Mouse (Mus musculus) CH12.LX (cell line): ENCODE data around the gene Flad1. TPM values are rescaled to one million over a fixed set of nuclear protein-coding genes. Genes with fewer than 3 reads are reported as not detected.

Source experiments
- DNase-seq: peaks from one replicate; pipeline ENCODE4 v3.0.0-alpha.2; 2013; ENCODE audit errors: extremely low read depth
- H3K27ac ChIP-seq: 2 replicates; pipeline ENCODE4 v1.5.1; 2012; ENCODE audit warnings: low read depth, mild to moderate bottlenecking, control low read depth, moderate library complexity; ENCODE audit not compliant: insufficient read depth
- H3K27me3 ChIP-seq: replicated peaks from 2 replicates; pipeline ENCODE3; 2012; ENCODE audit warnings: inconsistent platforms
- H3K36me3 ChIP-seq, 2 experiments: replicated peaks in 1 of 2; 2 replicates each; pipeline versions ENCODE3 to v1.6.1; 2012; ENCODE audit warnings: inconsistent platforms in 1 of 2, low read length in 1 of 2, mild to moderate bottlenecking in 1 of 2, mixed read lengths in 1 of 2, moderate library complexity in 1 of 2; ENCODE audit not compliant: control insufficient read depth in 1 of 2, insufficient read depth in 1 of 2
- H3K4me1 ChIP-seq, 2 experiments: 2 replicates each; pipeline ENCODE4 v1.6.1; 2012; ENCODE audit warnings: inconsistent platforms in 1 of 2, moderate library complexity in 1 of 2; ENCODE audit not compliant: insufficient read depth in 2 of 2, control insufficient read depth in 1 of 2
- H3K4me2 ChIP-seq: 2 replicates; pipeline ENCODE4 v1.6.1; 2012; ENCODE audit warnings: low read depth, mild to moderate bottlenecking, control low read depth; ENCODE audit not compliant: poor library complexity, insufficient read depth, severe bottlenecking
- H3K4me3 ChIP-seq, 3 experiments: fragments of 150-350 bp in 1 of 3; sonication (generic) in 1 of 3; replicated peaks in 1 of 3; 2 replicates each; pipeline versions ENCODE3 to v1.5.1; 2011 to 2012; ENCODE audit warnings: low read depth in 2 of 3, low read length in 2 of 3, mild to moderate bottlenecking in 2 of 3, moderate library complexity in 2 of 3, control low read depth in 1 of 3, improper control_type of control experiment in 1 of 3, inconsistent platforms in 1 of 3, mixed read lengths in 1 of 3; ENCODE audit not compliant: poor library complexity in 1 of 3
- H3K79me2 ChIP-seq: replicated peaks from 2 replicates; pipeline ENCODE4 v1.6.1; 2012; ENCODE audit warnings: mild to moderate bottlenecking, moderate library complexity; ENCODE audit not compliant: control insufficient read depth, poor library complexity, insufficient read depth, severe bottlenecking; ENCODE audit errors: extremely low read depth
- H3K9ac ChIP-seq: 2 replicates; pipeline ENCODE4 v1.6.1; 2012; ENCODE audit warnings: low read depth, mild to moderate bottlenecking, control low read depth, moderate library complexity; ENCODE audit not compliant: insufficient read depth
- H3K9me3 ChIP-seq: replicated peaks from 2 replicates; pipeline ENCODE3; 2012; ENCODE audit warnings: low read length, inconsistent platforms, mixed read lengths
- MAZ ChIP-seq: IDR thresholded peaks from 2 replicates; pipeline ENCODE4 v1.6.1; 2012; ENCODE audit warnings: low read depth, mild to moderate bottlenecking, inconsistent platforms, low read length, improper control_type of control experiment, moderate library complexity
- MYC ChIP-seq: IDR thresholded peaks from 2 replicates; pipeline ENCODE4 v1.6.1; 2011; ENCODE audit warnings: low read depth, mild to moderate bottlenecking, improper control_type of control experiment, low read length
- PAX5 ChIP-seq: IDR thresholded peaks from 2 replicates; pipeline ENCODE4 v1.6.1; 2012; ENCODE audit warnings: low read length, inconsistent platforms, mixed read lengths
- SIN3A ChIP-seq: IDR thresholded peaks from 2 replicates; pipeline ENCODE4 v1.6.1; 2012; ENCODE audit warnings: low read length, improper control_type of control experiment, inconsistent platforms
- dilution Hi-C: fragments of 300-500 bp; cut with MboI; formaldehyde crosslinking; loops from 2 replicates; pipeline ENCODE4 v1.14.3; 2020; ENCODE audit warnings: low sequenced_read_pairs; ENCODE audit not compliant: extremely low pct_unique_long_range_greater_than_20kb, extremely low pct_ligation_motif_present
- in situ Hi-C: fragments of 300-500 bp; cut with MboI; formaldehyde crosslinking; loops from 3 replicates; pipeline ENCODE4 v1.14.3; 2019; ENCODE audit warnings: low sequenced_read_pairs, low pct_ligation_motif_present, low pct_unique_long_range_greater_than_20kb, mixed read lengths
- polyA plus RNA-seq: library from polyadenylated mRNA; unstranded; fragments of >175 nt; gene quantifications from 2 replicates; pipeline ENCODE4 v1.2.1, GENCODE M21; 2012; ENCODE audit warnings: low read depth; ENCODE audit not compliant: insufficient read length
- total RNA-seq, 2 experiments: library from RNA; depleted of rRNA; stranded (reverse); fragments of 300-350 nt in 1 of 2; fragments of >200 nt in 1 of 2; gene quantifications; 2 replicates each; pipeline ENCODE4 v1.2.3; 2012 to 2014

The Flad1 gene
- total and polyA plus RNA-seq, 3 experiments = 26.0 to 31.1 (median 26.9) TPM

GRCm38 (mm10) chr3:89351271-89351670 is 60.4 kb downstream of the Flad1 start:
- dilution Hi-C loops (no loop called here), in situ Hi-C loops (no loop called here)
- H3K4me2 ChIP-seq = no peak overlapping the region
- peaks cover 2% of the 10 kb centered on the region for H3K27me3 ChIP-seq
- no peaks in the 10 kb centered on the region for H3K79me2 ChIP-seq
- H3K9ac ChIP-seq = no peak overlapping the region
- DNase-seq = no peak
- no peak for TF ChIP-seq MAZ
- TF ChIP-seq SIN3A = no peak
- TF ChIP-seq MYC = no peak
- no peak for TF ChIP-seq PAX5
- H3K4me1 ChIP-seq = peaks cover 12 to 53% of the 10 kb centered on the region in 2 experiments
- no peak overlapping the region for H3K27ac ChIP-seq
- peaks cover 0 to 14% of the 10 kb centered on the region in 2 experiments for H3K36me3 ChIP-seq
- H3K4me3 ChIP-seq = no peak overlapping the region
- no peaks in the 10 kb centered on the region for H3K9me3 ChIP-seq

Other genes with a start within 250 kb of the Flad1 start
Only the 20 nearest of the 25 such genes appear.
- gene Mtx1, start 184.8 kb downstream of the Flad1 start, total RNA-seq (2012; rRNA removed) = 205 and 222 TPM in 2 replicates
- 256 and 299 TPM in 2 replicates for gene Mtx1, start 184.8 kb downstream of the Flad1 start, total RNA-seq (2014; rRNA removed)
- gene Mtx1, start 184.8 kb downstream of the Flad1 start, polyA plus RNA-seq = 159 and 162 TPM in 2 replicates
- 0.38 and 0.50 TPM in 2 replicates for gene Muc1, start 182.8 kb downstream of the Flad1 start, total RNA-seq (2012; rRNA removed)
- 0.09 and 0.28 TPM in 2 replicates for gene Muc1, start 182.8 kb downstream of the Flad1 start, total RNA-seq (2014; rRNA removed)
- gene Muc1, start 182.8 kb downstream of the Flad1 start, polyA plus RNA-seq = 0.60 and 0.71 TPM in 2 replicates
- gene Krtcap2, start 165.9 kb downstream of the Flad1 start, total RNA-seq (2012; rRNA removed) = 141 and 143 TPM in 2 replicates
- gene Krtcap2, start 165.9 kb downstream of the Flad1 start, total RNA-seq (2014; rRNA removed) = 127 and 180 TPM in 2 replicates
- gene Krtcap2, start 165.9 kb downstream of the Flad1 start, polyA plus RNA-seq = 198 and 230 TPM in 2 replicates
- gene Trim46, start 165.6 kb downstream of the Flad1 start, total RNA-seq (2012; rRNA removed) = 1.9 and 2.0 TPM in 2 replicates
- 0.36 TPM in 2 replicates for gene Trim46, start 165.6 kb downstream of the Flad1 start, total RNA-seq (2014; rRNA removed)
- 1.4 and 1.9 TPM in 2 replicates for gene Trim46, start 165.6 kb downstream of the Flad1 start, polyA plus RNA-seq
- 189 and 228 TPM in 2 replicates for gene Dpm3, start 152.5 kb downstream of the Flad1 start, total RNA-seq (2012; rRNA removed)
- 45.8 and 52.7 TPM in 2 replicates for gene Dpm3, start 152.5 kb downstream of the Flad1 start, total RNA-seq (2014; rRNA removed)
- 70.4 and 74.8 TPM in 2 replicates for gene Dpm3, start 152.5 kb downstream of the Flad1 start, polyA plus RNA-seq
- gene Slc50a1, start 141.3 kb downstream of the Flad1 start, total RNA-seq (2012; rRNA removed) = 47.8 and 50.9 TPM in 2 replicates
- 40.6 and 41.8 TPM in 2 replicates for gene Slc50a1, start 141.3 kb downstream of the Flad1 start, total RNA-seq (2014; rRNA removed)
- gene Slc50a1, start 141.3 kb downstream of the Flad1 start, polyA plus RNA-seq = 44.7 and 56.0 TPM in 2 replicates
- 0.59 and 0.93 TPM in 2 replicates for gene Efna1, start 130.7 kb downstream of the Flad1 start, total RNA-seq (2012; rRNA removed)
- 0.62 and 0.70 TPM in 2 replicates for gene Efna1, start 130.7 kb downstream of the Flad1 start, total RNA-seq (2014; rRNA removed)
- gene Efna1, start 130.7 kb downstream of the Flad1 start, polyA plus RNA-seq = 0.71 and 0.80 TPM in 2 replicates
- 0.13 TPM in 1 of 2 replicates, not detected in the other for gene Efna3, start 88.9 kb downstream of the Flad1 start, total RNA-seq (2012; rRNA removed)
- gene Efna3, start 88.9 kb downstream of the Flad1 start, total RNA-seq (2014; rRNA removed) = 0.09 TPM in 1 of 2 replicates, not detected in the other
- 0.19 TPM in 1 of 2 replicates, not detected in the other for gene Efna3, start 88.9 kb downstream of the Flad1 start, polyA plus RNA-seq
- 2.6 and 3.1 TPM in 2 replicates for gene Efna4, start 73.8 kb downstream of the Flad1 start, total RNA-seq (2012; rRNA removed)
- gene Efna4, start 73.8 kb downstream of the Flad1 start, total RNA-seq (2014; rRNA removed) = 0.76 and 1.1 TPM in 2 replicates
- 1.00 and 1.1 TPM in 2 replicates for gene Efna4, start 73.8 kb downstream of the Flad1 start, polyA plus RNA-seq
- gene Adam15, start 61.9 kb downstream of the Flad1 start, total RNA-seq (2012; rRNA removed) = 31.3 and 39.1 TPM in 2 replicates
- 5.8 and 5.9 TPM in 2 replicates for gene Adam15, start 61.9 kb downstream of the Flad1 start, total RNA-seq (2014; rRNA removed)
- 26.2 and 26.5 TPM in 2 replicates for gene Adam15, start 61.9 kb downstream of the Flad1 start, polyA plus RNA-seq
- gene Dcst2, start 49.9 kb downstream of the Flad1 start, total RNA-seq (2012; rRNA removed) = not detected in 2 replicates
- gene Dcst2, start 49.9 kb downstream of the Flad1 start, total RNA-seq (2014; rRNA removed) = not detected in 2 replicates
- gene Dcst2, start 49.9 kb downstream of the Flad1 start, polyA plus RNA-seq = 0.10 and 0.14 TPM in 2 replicates
- gene Dcst1, start 46.6 kb downstream of the Flad1 start, total RNA-seq (2012; rRNA removed) = 0.04 and 0.21 TPM in 2 replicates
- not detected in 2 replicates for gene Dcst1, start 46.6 kb downstream of the Flad1 start, total RNA-seq (2014; rRNA removed)
- gene Dcst1, start 46.6 kb downstream of the Flad1 start, polyA plus RNA-seq = 0.10 and 0.53 TPM in 2 replicates
- 31.6 and 34.2 TPM in 2 replicates for gene Zbtb7b, start 17.1 kb downstream of the Flad1 start, total RNA-seq (2012; rRNA removed)
- gene Zbtb7b, start 17.1 kb downstream of the Flad1 start, total RNA-seq (2014; rRNA removed) = 11.9 and 12.7 TPM in 2 replicates
- gene Zbtb7b, start 17.1 kb downstream of the Flad1 start, polyA plus RNA-seq = 27.6 and 32.4 TPM in 2 replicates
- not detected in 2 replicates for gene Lenep, start 9.1 kb downstream of the Flad1 start, total RNA-seq (2012; rRNA removed)
- not detected in 2 replicates for gene Lenep, start 9.1 kb downstream of the Flad1 start, total RNA-seq (2014; rRNA removed)
- gene Lenep, start 9.1 kb downstream of the Flad1 start, polyA plus RNA-seq = not detected in 2 replicates
- gene Cks1b, start 6.5 kb upstream of the Flad1 start, total RNA-seq (2012; rRNA removed) = 173 and 195 TPM in 2 replicates
- gene Cks1b, start 6.5 kb upstream of the Flad1 start, total RNA-seq (2014; rRNA removed) = 224 and 268 TPM in 2 replicates
- 200 and 270 TPM in 2 replicates for gene Cks1b, start 6.5 kb upstream of the Flad1 start, polyA plus RNA-seq
- 23.1 and 24.2 TPM in 2 replicates for gene Shc1, start 6.6 kb upstream of the Flad1 start, total RNA-seq (2012; rRNA removed)
- 40.2 and 40.6 TPM in 2 replicates for gene Shc1, start 6.6 kb upstream of the Flad1 start, total RNA-seq (2014; rRNA removed)
- gene Shc1, start 6.6 kb upstream of the Flad1 start, polyA plus RNA-seq = 32.1 and 32.3 TPM in 2 replicates
- gene Pygo2, start 18.3 kb upstream of the Flad1 start, total RNA-seq (2012; rRNA removed) = 40.2 and 40.8 TPM in 2 replicates
- 21.5 and 21.9 TPM in 2 replicates for gene Pygo2, start 18.3 kb upstream of the Flad1 start, total RNA-seq (2014; rRNA removed)
- gene Pygo2, start 18.3 kb upstream of the Flad1 start, polyA plus RNA-seq = 29.7 and 31.7 TPM in 2 replicates
- 16.3 and 18.4 TPM in 2 replicates for gene Pbxip1, start 24.8 kb upstream of the Flad1 start, total RNA-seq (2012; rRNA removed)
- gene Pbxip1, start 24.8 kb upstream of the Flad1 start, total RNA-seq (2014; rRNA removed) = 14.1 and 14.6 TPM in 2 replicates
- gene Pbxip1, start 24.8 kb upstream of the Flad1 start, polyA plus RNA-seq = 17.3 and 17.6 TPM in 2 replicates
- 42.1 and 50.5 TPM in 2 replicates for gene Pmvk, start 42.7 kb upstream of the Flad1 start, total RNA-seq (2012; rRNA removed)
- gene Pmvk, start 42.7 kb upstream of the Flad1 start, total RNA-seq (2014; rRNA removed) = 64.0 and 69.3 TPM in 2 replicates
- 42.0 and 47.1 TPM in 2 replicates for gene Pmvk, start 42.7 kb upstream of the Flad1 start, polyA plus RNA-seq
- gene Kcnn3, start 108.3 kb upstream of the Flad1 start, total RNA-seq (2012; rRNA removed) = not detected in 2 replicates
- not detected in 2 replicates for gene Kcnn3, start 108.3 kb upstream of the Flad1 start, total RNA-seq (2014; rRNA removed)
- gene Kcnn3, start 108.3 kb upstream of the Flad1 start, polyA plus RNA-seq = 0.06 TPM in 1 of 2 replicates, not detected in the other